Mouse (Mus musculus) urinary bladder, postnatal 14 days (tissue): ENCODE measurements at regions not wholly inside any gene's neighbourhood (a gene's known extent, or its start where the extent isn't known, plus 50 kb on each side); places are given as distances from the start of the nearest gene placed in this dataset.
"Not testable (repeated sequence)": the region's sequence is repeated elsewhere in the genome, so short reads cannot be mapped to it uniquely, and the experiment has no call there.

Source experiments
- DNase-seq: peaks from one replicate; pipeline ENCODE4 v3.0.0; 2021; ENCODE audit warnings: low spot score

DNA sequence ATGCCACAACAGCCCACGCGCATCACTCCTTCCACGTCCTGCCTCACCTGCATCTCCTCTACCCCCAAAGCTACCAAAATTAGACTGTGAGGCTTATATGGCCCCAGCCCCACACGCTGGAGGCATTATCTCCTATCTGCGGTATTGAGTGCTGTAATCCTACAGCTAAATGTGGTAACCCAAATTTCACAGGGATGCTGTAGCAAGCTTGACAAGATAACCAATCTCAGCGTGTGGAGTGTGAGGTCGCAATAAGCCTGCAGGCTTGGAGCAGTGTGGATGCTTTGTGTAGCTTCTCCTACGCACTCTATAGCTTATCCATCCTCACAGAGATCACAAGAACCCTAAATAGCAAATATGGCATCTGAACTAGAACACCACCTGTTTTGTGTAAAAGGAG is 251.2 kb upstream of the Kcnh8 start:
- DNase-seq = no peak

- no peak for DNase-seq
These were observed 251.8 kb upstream of the Kcnh8 start for GRCm38 (mm10) chr17:52350696-52351095.

DNA sequence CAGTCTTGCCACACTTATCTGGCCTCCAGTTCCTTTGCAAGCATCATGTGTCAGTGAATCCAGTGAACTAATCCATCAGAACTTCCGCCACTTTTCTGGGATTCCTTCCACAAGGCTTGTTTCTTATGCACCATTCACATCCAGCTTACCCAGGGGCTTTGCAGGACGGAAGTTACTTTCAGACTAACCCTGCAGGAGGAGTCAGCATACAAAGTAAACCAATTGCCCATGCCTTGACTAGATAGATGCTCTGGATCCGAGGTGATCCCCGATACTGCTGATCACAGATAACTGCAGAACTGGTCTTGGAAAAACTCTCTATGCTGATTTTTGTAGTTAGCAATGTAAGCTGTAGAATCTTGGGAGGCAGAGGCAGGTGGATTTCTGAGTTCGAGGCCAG is 252.6 kb upstream of the Kcnh8 start:
- DNase-seq = no peak

- DNase-seq = no peak
These were observed 253.9 kb upstream of the Kcnh8 start for GRCm38 (mm10) chr17:52348481-52349083.

DNA sequence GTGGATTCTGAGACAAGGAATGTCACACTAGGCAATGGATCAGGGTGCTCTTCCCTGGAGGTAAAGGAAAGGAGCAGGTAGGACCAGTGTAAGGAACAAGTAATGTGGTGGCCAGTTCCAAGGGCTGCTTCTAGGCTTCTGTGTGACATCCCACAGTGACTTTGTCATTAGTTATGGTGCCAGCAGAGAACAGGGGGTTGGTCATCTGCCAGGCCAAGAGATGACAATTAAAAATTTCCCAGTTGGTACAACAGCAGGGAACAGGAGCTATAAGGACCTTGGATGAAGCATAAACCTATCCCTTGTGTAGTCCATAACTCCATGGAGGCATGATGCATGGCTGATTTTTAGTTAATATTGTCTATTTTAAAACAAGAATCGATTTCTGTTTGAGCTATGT is 281.9 kb upstream of the Kcnh8 start:
- DNase-seq = no peak

DNA sequence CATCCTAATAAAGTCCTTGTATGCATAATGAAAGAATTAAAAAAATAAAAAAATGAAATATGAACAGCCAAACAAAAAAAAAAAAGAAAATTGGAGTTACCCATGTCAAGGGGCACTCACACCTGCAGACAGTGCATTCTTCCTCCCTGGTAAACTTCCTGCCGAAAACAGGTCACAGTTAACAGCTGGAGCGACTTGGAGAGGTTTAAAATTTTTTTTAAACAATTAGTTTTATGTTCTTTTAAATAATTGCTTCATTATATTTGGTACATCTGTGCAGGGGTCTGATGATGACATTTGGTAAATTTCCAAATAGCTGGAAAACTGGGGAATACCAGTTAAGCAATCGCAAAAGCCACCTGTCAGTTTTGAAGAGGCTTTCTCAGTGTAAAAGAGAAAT is 285.5 kb upstream of the Kcnh8 start:
- DNase-seq = no peak

DNA sequence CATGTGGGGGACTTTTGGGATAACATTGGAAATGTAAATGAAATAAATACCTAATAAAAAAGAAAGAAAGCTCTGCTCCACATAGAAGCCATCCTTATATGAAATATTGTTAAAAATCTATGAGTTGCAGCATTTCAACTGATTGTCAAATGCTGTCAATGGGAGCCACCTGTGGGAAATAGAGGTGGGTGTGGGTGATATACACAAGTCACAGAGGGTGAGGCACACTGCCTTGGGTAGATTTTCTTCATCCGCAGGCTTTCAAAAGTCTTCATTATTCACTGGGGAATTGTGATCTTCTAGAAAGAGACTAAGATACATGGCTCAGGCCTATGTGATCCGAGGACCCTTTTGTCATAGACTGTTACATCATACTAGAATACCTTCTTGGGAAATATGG is 286.6 kb upstream of the Kcnh8 start:
- DNase-seq = no peak

GRCm38 (mm10) chr17:52315456-52315855 is 287.1 kb upstream of the Kcnh8 start:
- not testable (repeated sequence) for DNase-seq

DNA sequence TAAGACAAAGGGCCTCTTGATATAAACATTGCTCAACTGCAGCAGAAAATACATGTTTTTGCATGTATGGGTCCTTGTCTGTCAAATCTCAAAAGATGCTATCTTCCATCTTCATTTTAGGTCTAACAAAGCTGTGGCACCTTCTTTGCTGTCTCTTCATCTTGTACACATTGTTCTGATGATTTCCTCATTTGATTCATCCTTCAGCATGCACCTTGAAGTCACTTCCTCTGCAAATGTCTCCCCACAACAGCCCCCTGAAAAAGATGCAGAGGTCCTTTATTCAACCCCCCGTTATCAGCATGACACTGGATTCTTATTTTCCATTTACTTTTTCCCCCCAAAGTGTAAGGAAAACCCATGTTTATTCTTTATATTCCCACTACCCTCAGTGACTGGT is 290.5 kb upstream of the Kcnh8 start:
- no peak for DNase-seq

DNA sequence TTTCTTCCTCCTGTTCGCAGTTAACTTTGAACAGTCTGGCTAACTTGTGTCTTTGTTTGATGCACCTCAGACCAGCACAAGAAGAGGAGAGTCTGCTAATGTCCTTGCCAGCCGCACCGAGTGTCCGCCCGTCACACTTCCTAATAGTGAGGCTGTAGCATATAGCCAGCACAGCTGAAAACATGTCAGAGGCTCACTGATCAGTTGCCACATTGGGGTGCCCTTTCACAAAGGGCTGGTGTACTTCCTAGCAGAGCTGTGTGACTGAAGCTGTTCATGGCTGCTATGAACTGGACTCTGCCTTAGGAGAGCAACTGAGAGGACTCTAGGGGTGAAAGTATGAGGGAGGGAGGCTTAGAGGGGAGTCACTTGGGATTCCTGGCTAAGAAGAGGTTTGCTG is 293.7 kb upstream of the Kcnh8 start:
- DNase-seq = no peak

GRCm38 (mm10) chr17:52304133-52304532 is 298.4 kb upstream of the Kcnh8 start:
- DNase-seq = no peak

DNA sequence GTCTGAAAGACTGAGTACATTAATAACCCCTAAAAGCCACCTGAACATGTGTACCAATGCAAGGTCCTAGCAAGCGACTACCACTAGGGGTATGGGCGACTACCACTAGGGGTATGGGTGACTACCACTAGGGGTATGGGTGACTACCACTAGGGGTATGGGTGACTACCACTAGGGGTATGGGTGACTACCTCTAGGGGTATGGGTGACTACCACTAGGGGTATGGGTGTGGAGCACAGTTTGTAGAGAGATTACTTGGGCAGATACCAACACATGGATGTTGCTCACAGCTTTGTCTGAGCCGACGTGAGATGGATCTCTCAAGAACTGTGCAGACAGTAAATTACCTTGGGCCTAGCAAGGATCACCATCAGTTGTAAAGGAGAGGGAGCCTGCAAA is 299.2 kb upstream of the Kcnh8 start:
- no peak for DNase-seq

- no peak for DNase-seq
These were observed 302.7 kb upstream of the Kcnh8 start for GRCm38 (mm10) chr17:52299769-52300168.

GRCm38 (mm10) chr17:52285392-52285791 is 317.1 kb upstream of the Kcnh8 start:
- no peak for DNase-seq

DNA sequence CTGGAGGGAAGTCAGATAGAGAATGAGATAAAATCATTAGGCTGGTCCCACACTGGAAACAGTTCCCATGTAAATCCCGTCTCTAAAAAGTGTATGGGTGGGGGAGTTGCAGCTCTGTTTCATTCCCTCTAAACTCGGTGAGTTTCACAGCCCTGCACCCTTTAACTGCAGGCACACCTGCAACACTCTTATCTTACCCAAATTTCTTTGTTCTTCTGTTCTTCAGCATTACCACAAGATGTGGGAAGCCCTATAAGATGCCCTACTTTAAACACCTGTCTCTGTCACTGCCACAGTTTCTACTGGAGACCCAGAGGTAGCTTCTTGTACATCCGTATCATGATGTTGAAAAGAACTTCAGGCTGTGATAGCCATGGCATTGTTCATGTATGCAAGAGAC is 320.2 kb upstream of the Kcnh8 start:
- DNase-seq = no peak

DNA sequence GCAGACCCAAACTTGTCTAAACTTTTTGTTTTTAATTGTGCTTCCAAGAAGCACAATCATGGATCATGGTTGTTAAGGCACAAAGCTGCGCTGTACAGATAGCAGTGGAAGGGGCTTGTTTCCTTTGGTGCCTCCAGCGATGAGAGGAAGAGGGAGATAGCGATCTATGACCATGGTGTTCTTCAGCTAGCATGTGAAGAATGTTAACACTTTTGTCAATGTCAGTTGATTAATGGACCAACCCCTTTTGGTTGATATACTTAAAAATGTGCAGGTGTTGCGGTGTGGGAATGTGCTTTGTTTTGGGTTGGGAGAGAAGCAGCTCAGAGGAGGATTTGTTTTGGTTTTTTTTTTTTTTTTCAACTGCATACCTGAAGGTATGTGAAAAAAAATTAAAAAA is 324.0 kb upstream of the Kcnh8 start:
- no peak for DNase-seq

GRCm38 (mm10) chr17:52268792-52269191 is 333.7 kb upstream of the Kcnh8 start:
- no peak for DNase-seq

DNA sequence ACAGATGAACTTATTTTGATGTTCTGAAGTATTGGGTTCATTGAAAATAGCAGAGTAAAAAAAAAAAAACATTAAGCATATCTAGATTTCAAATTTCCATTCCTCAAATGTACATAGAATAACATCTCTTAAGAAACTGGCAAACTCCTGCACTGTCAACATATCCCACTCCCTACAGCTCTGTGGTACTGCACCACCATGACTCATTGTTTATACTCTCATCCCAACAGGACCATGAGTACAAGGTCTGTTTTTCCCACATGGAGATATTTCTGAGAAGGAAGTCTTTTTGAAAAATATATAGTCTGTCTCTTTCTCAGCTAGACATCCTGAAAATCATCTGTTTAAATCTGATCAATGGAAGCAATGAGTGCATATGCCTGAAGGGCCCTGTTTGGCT is 351.2 kb upstream of the Kcnh8 start:
- no peak for DNase-seq

DNA sequence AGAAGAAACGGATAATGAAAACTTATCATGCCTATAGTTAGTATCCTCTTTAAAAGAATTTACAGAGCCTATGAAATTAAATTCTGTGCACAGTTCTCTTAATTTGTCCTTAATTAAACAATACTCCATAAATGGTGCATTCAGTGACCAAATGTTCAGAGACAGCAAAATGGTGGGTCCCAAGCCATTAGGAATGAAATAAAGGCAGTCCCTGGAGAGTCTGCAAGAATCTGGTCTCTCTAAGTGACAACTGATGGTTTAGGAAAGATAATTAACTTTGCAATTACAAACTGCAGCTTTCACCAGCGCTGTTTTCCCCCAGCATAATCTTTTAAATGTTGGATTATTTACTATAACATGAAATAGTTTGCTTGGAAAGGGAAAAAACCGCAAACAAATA is 376.9 kb upstream of the Kcnh8 start:
- DNase-seq = no peak

DNA sequence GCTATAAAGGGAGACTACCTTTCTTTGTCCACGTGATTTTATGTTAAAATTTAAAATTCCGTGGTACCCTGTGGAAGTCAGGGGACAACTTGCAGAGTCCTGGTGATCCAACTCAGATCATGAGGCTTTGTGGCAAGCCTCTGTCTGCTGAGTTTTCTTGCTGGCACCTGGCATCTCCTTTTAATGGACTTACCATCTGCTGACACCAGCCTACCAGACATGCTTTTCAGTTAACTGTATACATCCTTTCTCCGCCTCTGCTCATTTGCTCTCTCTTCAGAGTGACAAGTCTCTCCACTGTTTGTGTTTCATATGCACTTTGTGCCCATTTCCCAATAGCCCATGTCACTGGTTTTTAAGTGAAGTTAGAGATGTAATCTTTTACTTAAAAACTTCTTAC is 382.1 kb upstream of the Kcnh8 start:
- no peak for DNase-seq

DNA sequence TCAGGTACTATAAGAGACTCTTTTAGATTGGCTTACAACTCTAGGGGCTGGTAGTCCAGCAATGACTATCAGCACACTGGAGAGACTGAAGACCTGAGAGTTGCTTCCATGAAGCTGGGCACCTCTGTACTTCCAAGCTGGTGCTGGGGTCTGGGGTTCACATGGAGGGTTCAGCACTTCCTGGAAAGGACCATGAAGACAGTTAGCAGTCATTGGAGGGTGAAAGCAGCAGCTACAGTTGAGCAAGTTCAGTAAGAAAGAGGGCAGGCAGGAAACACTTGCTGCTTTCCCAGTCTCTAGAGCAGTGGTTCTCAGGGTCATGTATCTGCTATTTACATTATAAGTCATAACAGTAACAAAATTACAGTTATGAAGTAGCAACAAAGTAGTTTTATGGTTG is 384.3 kb upstream of the Satb1 start:
- DNase-seq = no peak

DNA sequence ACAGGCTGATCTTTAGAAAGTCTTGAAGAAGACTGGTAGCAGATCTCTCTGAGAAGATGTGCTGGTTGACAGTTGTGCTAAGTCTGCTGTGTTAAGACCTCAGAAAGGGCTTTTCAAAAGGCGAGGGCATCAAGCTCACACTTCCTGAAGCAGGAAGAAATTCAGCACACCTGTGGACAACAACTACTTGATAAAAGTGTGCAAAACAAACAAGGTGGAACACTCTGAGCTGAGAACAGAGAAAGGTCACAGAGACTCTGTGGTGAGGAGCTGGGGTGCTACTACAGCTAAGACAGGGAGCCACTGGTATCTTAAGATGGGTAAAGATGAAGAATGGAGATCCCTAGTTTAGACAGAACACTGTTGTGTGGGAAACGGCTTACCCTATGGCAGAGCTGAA is 379.9 kb upstream of the Satb1 start:
- DNase-seq = no peak

DNA sequence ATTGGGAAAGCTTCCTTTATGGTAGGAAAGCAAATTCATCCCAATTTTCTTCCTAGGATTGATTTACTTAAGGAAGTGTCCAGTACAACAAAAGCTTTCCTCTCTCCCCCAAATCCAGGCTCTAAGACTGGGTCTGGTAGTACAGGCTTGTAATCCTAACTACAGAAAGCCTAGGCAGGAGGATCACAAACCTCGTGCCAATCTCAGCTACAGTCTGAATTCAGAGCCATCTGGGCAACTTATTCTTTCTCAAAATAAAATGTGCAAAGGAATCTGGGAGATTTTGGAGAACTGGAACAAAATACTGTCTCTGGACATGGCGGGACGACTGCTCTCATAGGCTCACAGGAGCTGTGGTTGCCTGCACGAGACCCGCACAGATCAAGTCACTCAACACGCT is 377.4 kb upstream of the Satb1 start:
- DNase-seq = no peak

DNA sequence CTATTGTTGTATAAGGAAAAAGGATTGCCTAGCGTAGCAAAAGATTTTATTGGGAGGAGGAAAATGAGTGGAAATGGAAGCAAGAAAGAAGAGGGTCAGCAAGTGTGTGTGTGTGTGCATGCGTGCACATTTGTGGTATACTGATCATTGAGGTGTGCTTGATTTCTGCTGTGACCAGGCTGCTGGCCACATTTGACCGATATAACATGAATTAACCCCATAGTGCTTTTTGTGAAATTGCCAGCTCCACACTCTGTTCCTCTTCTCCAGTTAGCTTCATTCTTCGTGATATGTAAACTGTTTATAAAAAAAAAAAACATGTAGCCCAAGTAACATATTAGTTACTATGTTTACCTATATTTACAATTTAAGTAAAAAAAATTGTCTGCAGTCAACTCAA is 364.6 kb upstream of the Satb1 start:
- no peak for DNase-seq

DNA sequence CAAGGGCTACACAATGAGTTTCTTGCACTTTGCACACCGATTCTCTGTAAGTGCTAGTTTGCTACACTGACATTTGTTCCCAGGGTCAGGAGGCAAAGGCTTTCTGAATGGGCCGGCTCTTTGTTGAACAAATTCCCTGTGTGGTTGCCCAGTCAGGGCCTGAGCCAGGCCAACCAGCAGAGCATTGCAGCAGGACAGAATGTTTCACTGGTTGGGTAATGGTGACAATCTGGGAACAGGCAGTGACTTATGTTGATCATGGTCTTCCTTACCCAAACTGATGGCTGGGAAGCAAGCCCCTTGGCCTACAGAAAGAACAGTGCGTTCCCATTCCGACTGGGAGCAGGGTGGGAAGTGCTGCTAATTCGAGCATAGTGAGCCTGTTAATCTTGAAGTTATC is 363.7 kb upstream of the Satb1 start:
- DNase-seq = no peak
